Mouse (Mus musculus): ENCODE results near the gene Itsn1. TPM values are rescaled to one million over a fixed set of nuclear protein-coding genes. Genes with fewer than 3 reads are reported as not detected.
A peak's percentile ranks its signal among the peaks of the same experiment; 100 is the strongest.

Itsn1 gene
- polyA plus RNA-seq, 1 experiment, result 43.7 TPM

GRCm38 (mm10) chr16:91728123-91729065, 687 bp upstream of the Itsn1 start, which contains the start of gene Cryzl1:
Gene Cryzl1, minus strand, starts transcription at chr16:91728975.
- TF ChIP-seq POLR2A (IDR thresholded peaks at IDR 0.05; ENCODE audit: borderline replicate concordance, extremely low read depth, low read depth, low read length) (peak; percentile 77; the same call in 1 of the 2 replicates), CTCF (IDR thresholded peaks at IDR 0.05; ENCODE audit: insufficient read depth, low read length) (no peak)
- peak; percentile 97 for DNase-seq
- H3K4me3 ChIP-seq (replicated peaks; ENCODE audit: extremely low read depth, low read depth, low read length), result peak within 1 kb of the TSS; percentile 81
- H3K4me1 ChIP-seq (ENCODE audit: control insufficient read depth, insufficient read depth, low read length), result peaks cover 6% of the 10 kb centered on the region; the same call in 1 of the 2 replicates
- whole genome bisulfite sequencing, result under 1% methylated on average over 46 of the region's 46 CpGs

- 1% methylated on average over 44 of the region's 44 CpGs for WGBS
- H3K4me3 ChIP-seq (replicated peaks; ENCODE audit: extremely low read depth, low read depth, low read length), result peak overlapping the region; percentile 78
- peak; percentile 37 for DNase-seq
- peaks cover 7% of the 10 kb centered on the region for H3K4me1 ChIP-seq (ENCODE audit: control insufficient read depth, insufficient read depth, low read length)
- TF ChIP-seq CTCF (IDR thresholded peaks at IDR 0.05; ENCODE audit: insufficient read depth, low read length), result no peak
Measured at GRCm38 (mm10) chr16:91729821-91730441, 850 bp downstream of the Itsn1 start.

- Histone ChIP-seq H3K4me3 (replicated peaks; ENCODE audit: extremely low read depth, low read depth, low read length) (peak overlapping the region; percentile 78), H3K4me1 (ENCODE audit: control insufficient read depth, insufficient read depth, low read length) (peaks cover 11% of the 10 kb centered on the region)
- DNase-seq, result no peak
- 3% methylated on average over 11 of the region's 11 CpGs for WGBS
- TF ChIP-seq CTCF (IDR thresholded peaks at IDR 0.05; ENCODE audit: insufficient read depth, low read length) (no peak), POLR2A (IDR thresholded peaks at IDR 0.05; ENCODE audit: borderline replicate concordance, extremely low read depth, low read depth, low read length) (no peak)
Measured at GRCm38 (mm10) chr16:91730446-91730845, 1.4 kb downstream of the Itsn1 start.

GRCm38 (mm10) chr16:91732816-91733215, 3.7 kb downstream of the Itsn1 start:
- TF ChIP-seq CTCF (IDR thresholded peaks at IDR 0.05; ENCODE audit: insufficient read depth, low read length), result no peak
- TF ChIP-seq POLR2A (IDR thresholded peaks at IDR 0.05; ENCODE audit: borderline replicate concordance, extremely low read depth, low read depth, low read length), result no peak
- WGBS, result 38% methylated on average over 2 of the region's 2 CpGs

GRCm38 (mm10) chr16:91734771-91735170, 5.7 kb downstream of the Itsn1 start:
- Histone ChIP-seq H3K4me1 (ENCODE audit: control insufficient read depth, insufficient read depth, low read length) (peaks cover 7% of the 10 kb centered on the region), H3K4me3 (replicated peaks; ENCODE audit: extremely low read depth, low read depth, low read length) (no peak overlapping the region)
- TF ChIP-seq CTCF (IDR thresholded peaks at IDR 0.05; ENCODE audit: insufficient read depth, low read length) (no peak), POLR2A (IDR thresholded peaks at IDR 0.05; ENCODE audit: borderline replicate concordance, extremely low read depth, low read depth, low read length) (no peak)
- WGBS, result 52% methylated on average over 5 of the region's 5 CpGs
- DNase-seq, result no peak

More at GRCm38 (mm10) chr16:91732816-91733215, 3.7 kb downstream of the Itsn1 start:
- no peak for DNase-seq
- H3K4me1 ChIP-seq (ENCODE audit: control insufficient read depth, insufficient read depth, low read length), result peaks cover 7% of the 10 kb centered on the region
- H3K4me3 ChIP-seq (replicated peaks; ENCODE audit: extremely low read depth, low read depth, low read length), result no peak overlapping the region

- no peak for DNase-seq
- Histone ChIP-seq H3K4me1 (ENCODE audit: control insufficient read depth, insufficient read depth, low read length) (peaks cover 13% of the 10 kb centered on the region), H3K4me3 (replicated peaks; ENCODE audit: extremely low read depth, low read depth, low read length) (no peak overlapping the region)
- 69% methylated on average over 7 of the region's 7 CpGs for WGBS
- TF ChIP-seq POLR2A (IDR thresholded peaks at IDR 0.05; ENCODE audit: borderline replicate concordance, extremely low read depth, low read depth, low read length), result no peak
- no peak for TF ChIP-seq CTCF (IDR thresholded peaks at IDR 0.05; ENCODE audit: insufficient read depth, low read length)
Measured at GRCm38 (mm10) chr16:91736046-91736816, 7.2 kb downstream of the Itsn1 start.

GRCm38 (mm10) chr16:91738505-91738904, 9.4 kb downstream of the Itsn1 start:
- 84% methylated on average over 6 of the region's 6 CpGs for WGBS
- Histone ChIP-seq H3K4me1 (ENCODE audit: control insufficient read depth, insufficient read depth, low read length) (peaks cover 10% of the 10 kb centered on the region), H3K4me3 (replicated peaks; ENCODE audit: extremely low read depth, low read depth, low read length) (no peak overlapping the region)
- TF ChIP-seq CTCF (IDR thresholded peaks at IDR 0.05; ENCODE audit: insufficient read depth, low read length), result no peak
- no peak for TF ChIP-seq POLR2A (IDR thresholded peaks at IDR 0.05; ENCODE audit: borderline replicate concordance, extremely low read depth, low read depth, low read length)
- DNase-seq, result no peak

GRCm38 (mm10) chr16:91740184-91740917, 11.3 kb downstream of the Itsn1 start:
- TF ChIP-seq POLR2A (IDR thresholded peaks at IDR 0.05; ENCODE audit: borderline replicate concordance, extremely low read depth, low read depth, low read length) (no peak), CTCF (IDR thresholded peaks at IDR 0.05; ENCODE audit: insufficient read depth, low read length) (no peak)
- DNase-seq, result no peak
- no peak overlapping the region for H3K4me3 ChIP-seq (replicated peaks; ENCODE audit: extremely low read depth, low read depth, low read length)
- peaks cover 5% of the 10 kb centered on the region for H3K4me1 ChIP-seq (ENCODE audit: control insufficient read depth, insufficient read depth, low read length)
- 63% methylated on average over 8 of the region's 8 CpGs for WGBS
